Mouse (Mus musculus) left cerebral cortex, adult 2 months (tissue): Measurements from ENCODE around the gene Ablim2. TPM values are rescaled to one million over a fixed set of nuclear protein-coding genes. Genes with fewer than 3 reads are reported as not detected.

Experiments used
- DNase-seq, 2 experiments: peaks; one replicate each; pipeline ENCODE4 v3.0.0; 2021 to 2022; ENCODE audit warnings: low spot score in 2 of 2, mixed read lengths in 1 of 2; ENCODE audit errors: extremely low spot score in 1 of 2
- H3K27ac ChIP-seq: fragments of 200-600 bp; 2 replicates; pipeline ENCODE4 v1.8.1; 2022
- H3K4me3 ChIP-seq: fragments of 200-600 bp; 2 replicates; pipeline ENCODE4 v1.8.1; 2022
- CTCF ChIP-seq: fragments of 200-600 bp; IDR thresholded peaks from 2 replicates; pipeline ENCODE4 v1.8.1; 2022; ENCODE audit warnings: antibody characterized with exemption, mild to moderate bottlenecking, moderate library complexity
- intact Hi-C: fragments of 180-260 bp; cut with DNase I; formaldehyde crosslinking; loops from one replicate; pipeline ENCODE4 v1.15.1; 2025
- total RNA-seq, 2 experiments: library from RNA; stranded (reverse); gene quantifications; 2 replicates each; pipeline ENCODE4 v1.2.3; 2021

Ablim2 gene
- total RNA-seq, 2 experiments from 2014 or later = 191 to 208 TPM

GRCm38 (mm10) chr5:35740716-35741115, 17.0 kb upstream of the Ablim2 start:
- intact Hi-C loops = loop anchor here (10.0 kb wide), 1 partner anchor 636 kb away; the partner anchor contains the start of gene Lrpap1
- DNase-seq = no peak
- no peak overlapping the region for H3K4me3 ChIP-seq
- no peak for TF ChIP-seq CTCF
- no peak overlapping the region for H3K27ac ChIP-seq

DNA sequence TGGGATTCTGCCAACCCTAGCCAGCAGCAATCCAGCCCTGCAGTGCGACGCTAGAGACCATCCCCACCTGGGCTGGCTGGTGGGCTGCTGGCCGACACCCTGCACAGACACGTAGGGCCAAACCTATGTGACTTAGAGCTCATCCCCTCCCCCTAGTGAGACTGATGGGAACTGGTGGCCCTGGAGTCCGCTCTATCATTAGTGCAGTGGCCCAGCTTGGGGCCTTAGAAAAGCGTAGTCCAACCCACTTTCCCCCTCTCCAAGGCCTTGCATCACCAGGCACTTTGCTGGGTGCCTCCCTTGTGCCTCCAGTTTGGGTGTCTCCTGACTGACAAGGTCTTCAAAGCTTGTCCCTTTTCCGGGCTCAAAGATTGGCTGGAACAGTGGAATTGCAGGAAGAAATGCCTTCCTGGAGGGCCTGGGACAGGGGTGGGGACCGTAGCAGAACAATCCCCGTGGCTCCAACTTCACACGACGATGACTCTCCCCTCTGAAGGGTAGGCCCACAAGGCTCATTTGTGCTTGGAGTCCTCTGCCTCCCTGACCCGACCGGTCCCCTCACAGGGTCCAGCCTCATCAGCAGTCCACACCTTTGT, 16.4 kb upstream of the Ablim2 start:
- H3K27ac ChIP-seq = no peak overlapping the region
- TF ChIP-seq CTCF = no peak
- intact Hi-C loops = loop anchor here (10.0 kb wide), 1 partner anchor 637 kb away; the partner anchor contains the start of gene Lrpap1
- no peak overlapping the region for H3K4me3 ChIP-seq
- no peak for DNase-seq

DNA sequence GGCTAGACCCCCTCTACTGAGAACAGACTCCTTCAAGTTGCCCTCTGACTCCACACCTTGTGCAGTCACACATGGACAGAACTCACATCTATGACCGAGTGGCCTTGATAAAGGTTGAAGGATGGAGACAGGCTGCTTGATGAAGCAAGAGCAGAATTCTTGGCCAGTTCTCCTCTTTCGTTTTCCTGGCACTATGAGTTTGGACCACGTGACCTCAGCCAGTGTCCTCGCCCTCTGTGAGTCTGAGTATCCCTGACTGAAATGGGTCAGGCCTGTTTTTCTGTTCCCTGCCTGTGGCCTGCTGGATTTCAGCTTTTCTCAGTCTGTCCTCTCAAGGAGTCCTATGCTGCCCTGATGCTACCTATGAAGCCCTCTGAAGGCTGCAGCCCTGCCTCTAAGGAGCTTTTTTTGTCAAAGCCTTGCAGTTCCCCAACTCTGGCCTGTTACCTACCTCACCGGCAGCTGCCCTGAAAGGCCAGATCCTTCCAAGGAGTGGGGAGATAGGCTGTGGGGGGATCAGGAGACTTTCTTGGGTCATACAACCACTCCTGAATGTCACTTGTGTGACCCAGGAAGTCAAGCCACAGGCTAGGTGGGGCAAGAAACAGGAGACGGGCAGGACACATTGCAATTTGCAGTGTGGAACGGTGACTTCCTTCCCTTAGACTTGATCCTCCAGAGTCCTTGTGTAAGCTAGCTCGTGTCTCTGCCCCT, 14.3 kb upstream of the Ablim2 start:
- TF ChIP-seq CTCF = no peak
- no peak for DNase-seq
- intact Hi-C loops = loop anchor here (10.0 kb wide), 1 partner anchor 639 kb away; the partner anchor contains the start of gene Lrpap1
- H3K27ac ChIP-seq = no peak overlapping the region
- H3K4me3 ChIP-seq = no peak overlapping the region

DNA sequence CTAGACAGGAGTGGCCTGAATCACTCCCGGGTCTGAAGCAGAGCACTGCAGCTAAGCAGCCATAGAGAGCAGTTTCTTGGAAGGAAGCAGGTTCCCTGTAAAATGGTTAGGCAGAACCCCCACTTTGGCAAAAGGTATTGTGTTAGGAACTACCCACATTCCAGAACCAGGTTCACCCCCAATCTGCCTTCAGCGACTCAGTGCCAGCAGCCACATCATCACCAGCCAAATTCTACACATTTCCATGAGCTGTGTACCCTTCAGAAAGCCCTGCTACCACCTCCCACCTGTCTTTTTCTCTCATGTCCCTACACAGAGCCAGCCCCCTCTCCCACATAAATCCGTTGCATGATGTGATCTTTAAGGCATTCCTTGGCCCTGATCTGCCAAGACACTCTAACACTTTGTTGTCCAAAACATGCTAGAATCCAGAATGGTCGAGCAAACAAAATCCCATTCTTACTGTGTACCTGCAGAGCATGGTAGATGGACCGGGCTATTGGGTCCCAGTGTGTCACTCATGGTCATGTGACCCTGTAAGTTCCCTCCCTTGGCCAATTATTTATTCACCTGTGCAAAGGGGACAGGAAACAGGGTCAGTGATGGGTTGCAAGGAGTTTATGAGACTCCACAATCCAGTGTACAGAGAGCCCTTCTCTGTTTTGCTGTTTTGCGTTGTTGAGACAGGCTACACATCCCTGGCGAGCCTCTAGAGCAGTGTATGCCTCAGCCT, 13.5 kb upstream of the Ablim2 start:
- DNase-seq = peak in 1 of 2 experiments; percentile 31
- TF ChIP-seq CTCF = no peak
- intact Hi-C loops = loop anchor here (10.0 kb wide), 1 partner anchor 639 kb away; the partner anchor contains the start of gene Lrpap1
- H3K4me3 ChIP-seq = no peak overlapping the region
- H3K27ac ChIP-seq = no peak overlapping the region

DNA sequence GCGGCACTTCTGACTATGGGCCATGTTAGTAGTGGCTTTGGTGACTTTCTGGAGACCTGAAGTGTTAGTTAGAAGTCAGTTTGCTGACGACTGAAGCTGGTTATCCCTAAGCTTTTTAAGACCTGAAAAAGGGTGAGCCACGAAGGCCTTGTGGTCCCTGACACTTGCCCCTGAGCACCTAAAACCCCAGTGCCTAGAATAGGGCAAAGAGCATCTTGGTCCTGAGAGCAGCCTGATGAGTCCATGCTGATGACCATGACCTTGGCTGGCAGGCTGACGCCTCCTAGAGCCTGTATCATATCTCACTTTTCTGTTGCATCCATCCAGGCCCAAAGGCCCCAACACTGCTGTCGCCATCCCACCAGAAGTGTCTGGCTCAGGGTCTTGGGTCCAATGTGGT, 12.3 kb upstream of the Ablim2 start:
- no peak overlapping the region for H3K27ac ChIP-seq
- intact Hi-C loops = loop anchor here (5.0 to 10.0 kb wide), 2 partner anchors 227 to 641 kb away; partner anchors contain the start of gene Lrpap1
- no peak for DNase-seq
- no peak for TF ChIP-seq CTCF
- no peak overlapping the region for H3K4me3 ChIP-seq

GRCm38 (mm10) chr5:35746910-35747309, 10.8 kb upstream of the Ablim2 start:
- Histone ChIP-seq H3K27ac (no peak overlapping the region), H3K4me3 (no peak overlapping the region)
- intact Hi-C loops = loop anchor here (2.0 to 10.0 kb wide), 3 partner anchors 112 to 642 kb away; partner anchors contain the start of gene Lrpap1
- TF ChIP-seq CTCF = no peak; the same call in none of the 2 replicates
- DNase-seq = peak; percentile 73 to 80

DNA sequence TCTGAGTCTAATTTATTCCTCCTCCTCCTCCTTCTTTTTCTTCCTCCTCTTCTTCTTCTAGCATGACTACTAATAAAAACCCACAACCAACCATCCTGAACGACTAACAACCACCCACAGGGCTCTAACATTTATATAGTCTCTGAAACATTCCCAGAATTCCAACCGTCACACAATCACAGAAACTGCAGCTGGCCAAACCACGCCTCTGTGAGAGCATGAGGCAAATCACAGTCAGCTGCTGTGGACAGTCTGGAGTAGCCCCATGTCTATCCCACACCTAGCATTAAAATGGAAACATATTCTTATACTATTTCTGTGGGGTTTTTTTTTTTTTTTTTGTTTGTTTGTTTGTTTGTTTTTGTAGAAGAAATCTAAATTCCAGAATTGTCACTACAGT, 8.3 kb upstream of the Ablim2 start:
- no peak for TF ChIP-seq CTCF
- intact Hi-C loops = loop anchor here (5.0 to 10.0 kb wide), 2 partner anchors 223 to 645 kb away; partner anchors contain the start of gene Lrpap1
- Histone ChIP-seq H3K4me3 (no peak overlapping the region), H3K27ac (no peak overlapping the region)
- no peak for DNase-seq

GRCm38 (mm10) chr5:35750026-35750425, 7.7 kb upstream of the Ablim2 start:
- intact Hi-C loops = no loop called here
- no peak for DNase-seq
- TF ChIP-seq CTCF = no peak

GRCm38 (mm10) chr5:35751016-35751415, 6.7 kb upstream of the Ablim2 start:
- H3K4me3 ChIP-seq = no peak overlapping the region
- TF ChIP-seq CTCF = no peak

More at GRCm38 (mm10) chr5:35750026-35750425, 7.7 kb upstream of the Ablim2 start:
- H3K4me3 ChIP-seq = no peak overlapping the region
- H3K27ac ChIP-seq = no peak overlapping the region

GRCm38 (mm10) chr5:35755131-35755733, 2.4 kb upstream of the Ablim2 start:
- TF ChIP-seq CTCF = peak; percentile 98
- intact Hi-C loops = loop anchor here (5.0 kb wide), 1 partner anchor 42 kb away; no protein-coding TSS in a partner anchor
- no peak overlapping the region for H3K4me3 ChIP-seq
- DNase-seq = peak; percentile 46 to 51
- H3K27ac ChIP-seq = no peak overlapping the region

More at GRCm38 (mm10) chr5:35751016-35751415, 6.7 kb upstream of the Ablim2 start:
- no peak for DNase-seq
- H3K27ac ChIP-seq = no peak overlapping the region
- intact Hi-C loops = no loop called here

GRCm38 (mm10) chr5:35756020-35756419, 1.7 kb upstream of the Ablim2 start:
- intact Hi-C loops = loop anchor here (5.0 kb wide), 1 partner anchor 41 kb away; no protein-coding TSS in a partner anchor
- Histone ChIP-seq H3K27ac (no peak overlapping the region; the same call in 1 of the 2 replicates), H3K4me3 (no peak overlapping the region)
- no peak for TF ChIP-seq CTCF
- DNase-seq = no peak
